Mouse (Mus musculus): ENCODE data around the gene Plcb2. TPM values are rescaled to one million over a fixed set of nuclear protein-coding genes. Genes with fewer than 3 reads are reported as not detected.

Gene Plcb2
- total RNA-seq (2021): under 1 TPM; 0.26 to 0.52 TPM
- long read RNA-seq, experiment 1: 0 reads
- long read RNA-seq, experiment 2: 0 reads

DNA sequence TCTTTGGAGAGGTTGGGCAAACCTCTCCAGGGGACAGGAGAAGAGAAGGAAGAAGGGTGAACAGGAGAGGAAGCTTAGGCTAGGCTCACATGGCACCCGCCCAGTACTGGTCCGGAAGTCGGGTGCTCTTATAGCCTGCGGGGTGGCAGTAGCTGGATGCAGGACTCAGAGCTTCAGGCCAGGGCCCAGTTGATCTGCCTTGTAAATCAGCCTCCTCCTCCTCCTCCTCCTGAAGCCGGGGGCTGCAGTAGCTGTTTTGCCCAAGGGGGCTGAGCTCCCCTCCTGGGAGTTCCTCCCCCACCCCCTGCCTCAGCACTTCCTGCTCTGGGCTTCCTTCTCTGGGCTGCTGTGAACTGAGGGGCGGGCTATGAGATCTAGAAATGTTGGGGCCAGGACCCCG lies at the start of gene Plcb2:
Gene Plcb2 (minus strand): TSS at position 102 of the 400 bp plus-strand sequence.
- no peak for DNase-seq

DNA sequence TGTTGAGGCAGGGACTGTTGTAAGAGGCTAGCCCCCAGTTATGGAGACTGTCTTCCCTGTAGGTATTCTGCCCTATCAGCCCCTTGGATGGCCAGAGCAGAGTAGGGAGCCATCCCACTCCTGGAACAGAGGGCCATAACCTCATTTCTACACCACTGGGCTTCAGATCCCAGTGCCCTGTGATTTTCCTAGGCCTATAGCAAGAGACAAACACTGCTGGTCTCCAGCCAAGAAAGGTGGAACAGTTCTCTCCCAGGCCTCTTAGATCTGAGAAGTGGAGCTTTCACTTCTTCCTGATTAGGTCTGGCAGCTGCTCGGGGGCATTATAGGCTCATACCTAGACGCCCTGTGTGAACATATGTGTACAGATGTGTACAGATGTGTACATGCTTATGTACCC lies 48.1 kb upstream of the Plcb2 start:
- DNase-seq: no peak
- intact Hi-C loops (cut with DNase I): loop anchor here (5.0 kb wide), 1 partner anchor 74 kb away; the partner anchor contains the start of gene Ankrd63

More for the DNA sequence above, at the start of gene Plcb2:
- intact Hi-C loops (cut with DNase I): no loop called here

DNA sequence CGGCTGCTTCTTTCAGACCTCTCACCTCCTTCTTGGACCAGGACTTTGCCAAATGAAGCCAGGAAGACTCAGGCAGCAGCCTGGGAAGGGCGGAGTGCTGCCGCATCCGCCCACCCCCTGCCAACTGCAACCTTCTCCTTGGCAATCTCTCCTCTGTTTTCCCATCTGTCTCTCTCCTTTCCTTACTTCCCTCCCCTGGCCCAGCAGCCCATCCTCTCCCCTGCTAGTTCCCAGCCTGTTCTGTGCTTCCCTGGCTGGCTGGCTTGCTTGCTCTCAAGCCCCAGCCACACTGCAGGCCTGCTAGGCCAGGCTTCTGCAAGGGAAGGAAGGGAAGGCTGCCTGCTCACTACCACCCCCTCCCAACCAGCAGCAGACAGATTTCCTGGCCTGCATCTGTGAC lies 47.6 kb upstream of the Plcb2 start:
- no peak for DNase-seq
- intact Hi-C loops (cut with DNase I): loop anchor here (1.0 to 5.0 kb wide), 2 partner anchors 40 to 74 kb away; partner anchors contain the start of gene Ankrd63

DNA sequence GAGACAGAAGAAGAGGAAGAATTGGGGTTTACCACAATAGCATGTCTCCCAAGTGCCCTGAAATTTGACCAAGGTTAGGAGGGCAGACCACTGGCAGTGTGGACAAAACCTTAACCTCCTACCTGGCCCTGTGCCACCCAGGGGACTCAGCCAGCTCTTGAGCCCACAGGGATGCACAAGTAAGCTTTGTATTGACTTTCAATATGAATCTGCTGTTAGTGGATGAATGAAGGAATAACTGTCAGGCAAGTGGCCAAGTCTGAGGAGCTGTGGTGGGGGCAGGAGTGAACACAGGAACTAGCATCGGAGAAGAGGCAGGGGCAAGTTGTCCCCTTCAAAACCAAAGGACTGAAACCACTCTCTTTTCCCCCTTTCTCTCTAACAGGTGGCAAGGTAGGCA lies 47.2 kb upstream of the Plcb2 start:
- intact Hi-C loops (cut with DNase I): loop anchor here (1.0 to 5.0 kb wide), 2 partner anchors 39 to 73 kb away; partner anchors contain the start of gene Ankrd63
- no peak for DNase-seq

DNA sequence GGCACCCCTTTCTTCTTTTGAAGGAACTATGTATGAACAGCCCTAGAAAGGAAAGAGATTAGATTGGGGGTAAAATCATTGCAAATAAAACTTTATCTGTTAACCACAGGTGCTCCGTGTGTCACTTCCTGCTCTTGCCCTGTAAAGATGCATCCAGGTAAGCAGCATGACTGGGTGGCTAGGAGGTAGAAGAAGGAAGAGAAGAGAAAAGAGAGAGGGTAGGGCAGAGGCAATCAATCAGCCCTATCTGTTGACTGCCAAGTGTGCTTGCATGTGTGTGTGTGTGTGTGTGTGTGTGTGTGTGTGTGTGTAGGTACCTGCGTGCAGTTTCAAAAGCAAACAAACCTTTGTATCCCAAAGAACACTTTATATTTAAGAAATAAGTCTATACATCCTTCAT lies 46.3 kb upstream of the Plcb2 start:
- DNase-seq: no peak
- intact Hi-C loops (cut with DNase I): no loop called here

DNA sequence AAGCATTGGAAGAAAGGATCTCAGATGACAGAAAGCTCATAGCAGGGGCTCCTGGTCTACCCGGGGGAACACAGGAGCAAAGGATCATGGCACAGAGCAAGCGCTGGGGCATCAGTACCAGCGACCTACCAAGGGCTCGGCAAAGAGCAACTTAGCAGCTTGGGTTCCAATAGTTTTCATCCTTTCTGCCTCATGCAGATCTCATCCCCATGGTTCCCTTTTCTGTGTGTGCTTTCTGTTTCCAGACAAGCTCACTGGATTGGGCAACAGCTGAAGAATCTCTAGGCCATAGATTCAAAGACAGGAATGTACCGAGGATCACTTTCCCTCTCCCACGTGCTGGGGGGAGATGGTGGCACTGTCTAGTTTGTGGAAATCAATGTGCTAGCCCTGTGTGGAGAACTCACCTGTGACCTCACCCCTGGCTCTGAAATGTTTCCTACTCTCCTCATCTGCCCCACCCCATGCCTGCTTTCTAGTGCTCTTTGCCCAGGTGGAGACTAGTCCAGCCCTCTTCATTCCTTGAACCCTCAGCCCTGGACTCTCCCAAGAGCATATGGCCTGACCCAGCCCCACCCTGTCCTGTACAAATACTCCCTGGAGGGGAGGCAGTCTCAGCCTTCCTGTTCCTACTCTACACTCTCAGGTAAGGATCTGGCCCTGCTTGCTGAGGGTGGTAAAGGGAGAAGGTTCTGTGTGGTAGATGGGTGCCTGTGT lies 44.1 kb upstream of the Plcb2 start, which contains the start of gene Phgr1:
Gene Phgr1 (plus strand): TSS at position 612 of the 717 bp plus-strand sequence.
- DNase-seq: no peak
- intact Hi-C loops (cut with DNase I): no loop called here

DNA sequence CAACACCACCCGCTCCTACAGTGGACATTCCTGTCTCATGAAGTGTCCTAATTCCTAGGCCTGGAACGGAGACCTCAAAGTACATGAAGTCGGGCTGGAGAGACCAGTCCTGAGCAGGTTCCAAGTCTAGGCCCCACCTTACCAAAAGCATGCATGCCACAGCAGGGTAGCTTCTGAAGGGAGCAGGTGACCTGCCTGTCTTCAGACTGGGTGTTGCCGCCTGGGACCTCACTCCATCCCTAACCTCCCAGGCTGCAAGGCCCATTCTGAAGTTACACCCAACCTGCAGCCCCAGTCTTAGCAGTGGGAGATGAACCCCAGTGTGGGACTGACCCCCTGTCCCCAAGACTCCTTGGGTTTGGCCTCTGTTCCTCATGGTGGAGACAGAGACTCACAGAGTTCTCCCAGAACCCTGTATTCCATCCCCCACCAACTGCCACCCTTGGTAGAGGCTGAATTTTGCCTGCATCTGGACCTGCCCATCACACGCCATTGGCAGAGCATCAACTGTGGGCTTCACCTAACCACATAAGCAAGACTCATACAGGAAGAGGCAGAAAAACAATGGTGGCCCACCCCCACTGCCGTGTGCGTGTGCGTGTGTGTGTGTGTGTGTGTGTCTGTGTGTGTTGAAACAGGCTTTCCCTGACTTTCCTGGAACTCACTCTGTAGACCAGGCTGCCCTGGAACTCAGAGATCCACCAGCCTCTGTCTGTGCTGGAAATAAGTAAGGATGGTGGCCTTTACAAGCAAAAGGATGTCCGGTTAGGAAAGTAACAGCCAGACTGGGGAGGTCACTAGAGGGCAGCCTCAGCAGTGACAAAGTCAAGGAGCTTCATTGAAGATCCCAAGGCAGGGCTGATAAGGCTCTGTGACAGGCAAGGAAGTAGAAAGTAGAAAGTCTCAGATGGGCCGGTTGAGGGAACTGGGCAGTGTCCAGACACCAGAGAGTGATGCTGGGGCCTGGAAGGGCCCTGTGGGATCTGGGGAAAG lies 38.1 kb upstream of the Plcb2 start:
- intact Hi-C loops (cut with DNase I): no loop called here
- no peak for DNase-seq

DNA sequence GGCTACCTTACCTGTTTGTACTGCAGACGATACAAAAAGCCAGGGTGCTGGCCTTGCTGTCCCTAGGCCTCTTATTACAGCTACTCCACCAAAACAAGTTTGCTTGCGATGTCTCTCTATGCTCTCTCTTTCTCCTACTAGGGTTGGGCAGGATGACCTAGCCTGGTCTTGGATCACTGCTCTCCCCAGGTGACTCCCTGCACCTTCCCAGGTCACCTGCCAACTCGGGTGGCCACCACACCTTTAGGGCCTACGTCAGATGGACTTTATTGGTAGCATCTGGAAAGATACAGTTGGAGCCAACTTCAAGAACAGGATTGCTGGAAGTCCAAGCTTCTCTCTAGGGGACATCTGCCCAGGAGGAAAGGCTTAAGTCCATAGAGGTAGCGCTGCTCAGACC lies 36.6 kb upstream of the Plcb2 start:
- DNase-seq: no peak
- intact Hi-C loops (cut with DNase I): loop anchor here (1.0 kb wide), 1 partner anchor 118 kb away; no protein-coding TSS in a partner anchor

DNA sequence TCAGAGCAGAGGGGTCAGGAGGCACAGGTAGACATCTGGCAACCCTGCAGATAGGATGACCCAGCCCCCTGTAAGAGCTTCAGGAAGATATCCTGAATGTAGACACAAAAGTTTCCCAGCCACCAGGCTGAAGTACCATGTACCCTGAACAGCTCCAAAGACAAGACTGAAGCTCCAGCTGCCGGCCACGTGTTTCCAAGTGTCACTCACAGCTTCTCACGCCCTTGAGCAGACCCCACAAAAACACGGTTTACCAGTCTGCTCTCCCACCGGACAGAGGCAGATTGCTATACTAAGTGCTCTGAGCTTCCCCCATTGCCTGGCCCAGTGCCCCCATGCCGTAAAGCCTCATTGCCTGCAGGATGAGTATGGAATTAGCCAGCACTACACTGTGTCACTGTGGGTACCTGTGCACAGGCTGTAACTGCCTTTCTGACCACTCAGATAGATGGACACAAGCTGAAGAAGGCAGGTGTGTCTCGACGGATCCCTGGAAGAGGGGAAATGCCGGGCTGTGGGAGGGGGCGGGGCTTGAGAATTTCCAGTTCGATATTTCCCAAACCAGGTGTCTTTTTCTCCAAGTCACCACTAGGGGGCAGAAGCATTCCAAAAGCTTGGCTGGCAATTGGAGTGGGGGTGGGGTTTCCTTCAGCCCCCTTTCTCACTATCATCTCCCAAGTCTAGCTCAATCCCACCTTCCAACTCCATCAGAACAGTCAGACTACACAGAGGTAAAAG lies 36.0 kb upstream of the Plcb2 start:
- intact Hi-C loops (cut with DNase I): loop anchor here (1.0 kb wide), 1 partner anchor 119 kb away; no protein-coding TSS in a partner anchor
- DNase-seq: no peak

DNA sequence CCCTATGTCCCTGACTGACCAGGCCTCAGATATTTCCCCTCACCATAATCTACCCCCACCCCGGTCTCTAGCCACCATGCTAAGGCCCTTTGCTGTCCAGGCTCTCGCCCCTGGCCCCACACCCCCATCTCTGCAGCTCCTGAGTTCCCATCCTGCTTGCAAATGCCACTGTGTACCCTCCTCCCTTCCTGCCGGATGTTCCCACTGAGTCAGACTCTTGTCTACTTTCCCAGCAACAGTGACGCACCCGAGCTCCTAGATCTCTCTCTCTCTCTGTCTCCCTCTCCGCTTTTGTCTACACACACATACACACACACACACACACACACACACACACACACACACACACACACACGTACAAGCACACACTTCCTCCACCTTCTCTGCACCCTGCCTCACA lies 35.2 kb upstream of the Plcb2 start:
- intact Hi-C loops (cut with DNase I): no loop called here
- no peak for DNase-seq

DNA sequence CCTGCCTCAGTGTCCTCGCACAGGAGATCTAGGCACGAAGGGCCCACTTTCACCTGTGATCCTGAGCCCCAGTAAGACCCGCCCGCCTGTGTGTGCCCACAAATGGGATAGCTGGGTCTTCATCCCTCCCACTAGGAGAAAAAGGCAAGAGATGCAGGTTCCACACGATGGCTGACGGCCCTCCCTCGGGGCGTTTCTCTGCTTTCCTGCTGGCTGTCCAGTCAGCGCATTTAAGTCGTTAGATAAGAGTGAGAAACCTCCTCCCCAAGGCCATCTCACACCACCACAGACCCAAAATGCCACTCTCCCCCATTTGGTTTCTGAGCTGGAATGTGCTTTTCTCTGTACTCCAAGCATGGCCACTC lies 34.5 kb upstream of the Plcb2 start:
- intact Hi-C loops (cut with DNase I): no loop called here
- DNase-seq: no peak

DNA sequence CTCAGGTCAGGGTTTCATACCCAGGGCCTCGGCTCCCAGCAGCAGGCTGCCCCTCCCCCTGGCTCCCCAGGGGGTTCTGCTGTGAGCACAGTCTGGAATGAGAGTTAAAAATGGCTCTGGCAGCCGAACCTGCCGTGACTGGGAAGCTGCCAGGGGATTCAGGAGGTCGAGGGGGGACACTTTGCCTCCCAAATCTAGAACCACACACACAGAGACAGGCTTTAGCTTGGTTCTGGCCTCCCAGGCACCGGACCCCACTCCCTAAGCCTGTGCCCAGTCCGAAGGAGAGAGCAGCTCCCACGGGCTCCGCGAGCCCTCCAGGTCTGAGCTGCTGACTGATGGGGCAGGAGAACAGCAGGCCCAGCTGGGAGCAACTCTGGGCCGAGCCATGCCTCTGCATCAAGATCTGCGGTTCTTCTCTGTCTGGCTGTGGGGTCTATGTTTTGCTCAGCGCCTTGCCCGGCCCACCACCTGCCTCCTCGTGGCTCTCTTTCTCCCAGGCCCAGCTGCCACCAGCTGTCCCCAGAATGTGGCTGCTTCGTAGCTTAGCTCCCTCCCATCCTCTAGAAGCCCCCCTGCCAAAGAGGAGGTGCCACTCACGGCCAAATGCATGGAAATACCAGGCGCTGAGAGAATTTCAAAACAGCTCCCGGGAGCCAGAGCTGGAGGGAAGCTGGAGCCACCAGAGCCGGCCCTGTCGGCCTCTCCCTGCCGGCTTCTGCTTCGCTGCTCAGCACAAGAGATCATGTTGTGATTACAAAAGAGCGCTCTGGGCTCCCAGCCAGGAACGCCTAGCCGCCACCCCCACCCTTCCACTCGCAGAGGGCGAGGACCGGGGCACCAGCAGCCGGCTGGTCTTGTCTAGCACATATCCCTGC lies 33.9 kb upstream of the Plcb2 start, which contains the start of gene Ccdc9b:
Gene Ccdc9b (minus strand): TSS at position 756 of the 878 bp plus-strand sequence.
- DNase-seq: peak; percentile 90 to 91
- intact Hi-C loops (cut with DNase I): loop anchor here (2.0 kb wide), 1 partner anchor 15 kb away; no protein-coding TSS in a partner anchor

DNA sequence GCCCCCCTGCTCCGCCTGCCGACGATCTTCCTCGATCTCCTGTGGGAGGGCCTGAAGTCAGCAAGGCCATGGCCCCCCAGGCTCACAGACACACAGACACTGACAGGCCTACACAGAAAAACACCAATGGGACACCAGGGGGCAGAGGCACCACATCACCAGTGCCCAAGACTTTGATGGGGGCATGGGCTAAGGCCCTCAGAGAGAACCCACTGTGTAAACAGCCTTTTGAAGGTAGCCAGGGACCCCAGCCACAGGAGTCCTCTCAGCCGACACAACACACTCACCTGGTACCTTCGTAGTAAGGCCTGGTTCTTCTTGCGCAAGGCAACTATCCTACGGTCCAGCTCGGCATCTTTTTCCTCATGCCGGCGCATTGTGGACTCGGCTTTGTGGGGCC lies 33.1 kb upstream of the Plcb2 start:
- no peak for DNase-seq
- intact Hi-C loops (cut with DNase I): loop anchor here (2.0 kb wide), 1 partner anchor 15 kb away; no protein-coding TSS in a partner anchor

DNA sequence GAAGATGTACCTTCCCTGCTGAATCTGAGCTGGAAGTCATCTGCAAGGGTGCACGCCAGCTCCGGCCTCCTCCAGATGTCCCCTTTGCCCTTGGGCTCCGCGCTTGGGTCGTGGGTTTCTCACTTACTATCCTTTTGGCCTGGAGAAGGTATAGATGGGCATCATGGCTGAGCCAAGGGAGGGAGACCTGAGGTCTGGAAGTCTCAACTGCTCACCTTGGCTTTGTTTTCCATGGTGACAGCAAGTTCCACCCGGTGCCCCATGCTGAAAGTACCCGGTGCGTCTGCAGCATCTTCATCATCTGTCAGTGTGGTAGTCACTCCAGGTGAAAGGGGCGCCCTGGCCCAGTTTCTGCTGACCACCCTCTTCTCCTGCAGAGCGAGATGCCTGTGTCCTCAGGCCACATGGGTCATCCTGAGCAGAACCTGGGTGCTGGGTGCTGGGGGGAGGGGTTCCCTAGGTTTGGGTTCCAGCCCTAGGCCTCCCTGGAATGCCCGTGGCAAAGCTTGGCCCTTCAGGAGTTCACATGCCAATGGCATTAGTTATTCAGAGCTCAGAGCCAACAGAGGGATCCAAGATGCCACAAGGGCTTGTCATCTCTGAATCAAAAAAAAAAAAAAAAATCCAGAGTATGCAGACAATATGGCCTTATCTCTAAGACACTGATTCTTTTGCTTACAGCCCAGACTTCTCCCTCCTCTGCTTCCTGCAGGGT lies 32.2 kb upstream of the Plcb2 start:
- intact Hi-C loops (cut with DNase I): loop anchor here (2.0 kb wide), 1 partner anchor 14 kb away; no protein-coding TSS in a partner anchor
- DNase-seq: no peak

DNA sequence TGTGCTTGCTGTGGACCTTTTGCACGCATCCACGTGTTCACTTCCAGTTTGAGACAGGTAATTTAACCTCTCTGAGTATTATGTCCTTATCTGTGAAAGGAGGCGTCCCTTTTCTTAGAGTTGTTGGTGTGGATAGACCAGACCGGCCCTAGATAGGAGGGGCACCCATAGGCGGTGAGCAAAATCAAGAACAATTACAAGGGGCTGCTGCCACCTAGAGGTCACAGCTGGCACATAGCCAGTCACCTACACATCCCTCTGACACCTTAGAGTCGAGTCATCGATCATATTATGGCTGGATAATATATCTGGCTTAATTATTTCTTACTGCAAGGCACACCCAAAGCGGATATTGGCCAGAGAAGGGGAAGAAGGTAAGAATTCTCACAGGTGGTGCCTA lies 31.6 kb upstream of the Plcb2 start:
- intact Hi-C loops (cut with DNase I): loop anchor here (2.0 kb wide), 1 partner anchor 13 kb away; no protein-coding TSS in a partner anchor
- DNase-seq: no peak

DNA sequence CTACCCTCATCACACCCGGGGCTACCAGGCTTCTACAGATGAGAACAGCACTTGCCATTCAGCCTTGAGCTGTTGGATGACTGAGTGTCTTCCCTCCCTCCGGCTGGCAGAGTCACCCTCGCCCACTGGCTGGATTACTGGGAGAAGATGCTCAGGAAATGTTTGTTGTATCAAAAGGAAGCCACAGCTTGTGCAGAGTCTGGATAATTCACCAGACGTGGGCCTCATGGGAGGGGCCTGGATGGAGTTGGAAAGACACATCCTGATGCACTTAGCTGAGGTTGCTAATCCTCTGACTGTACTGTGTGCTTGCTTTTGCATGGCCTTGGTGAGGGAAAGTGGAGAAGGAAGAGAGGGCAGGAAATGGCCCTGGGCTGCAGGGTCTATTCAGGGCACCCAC lies 27.9 kb upstream of the Plcb2 start:
- intact Hi-C loops (cut with DNase I): no loop called here
- no peak for DNase-seq

DNA sequence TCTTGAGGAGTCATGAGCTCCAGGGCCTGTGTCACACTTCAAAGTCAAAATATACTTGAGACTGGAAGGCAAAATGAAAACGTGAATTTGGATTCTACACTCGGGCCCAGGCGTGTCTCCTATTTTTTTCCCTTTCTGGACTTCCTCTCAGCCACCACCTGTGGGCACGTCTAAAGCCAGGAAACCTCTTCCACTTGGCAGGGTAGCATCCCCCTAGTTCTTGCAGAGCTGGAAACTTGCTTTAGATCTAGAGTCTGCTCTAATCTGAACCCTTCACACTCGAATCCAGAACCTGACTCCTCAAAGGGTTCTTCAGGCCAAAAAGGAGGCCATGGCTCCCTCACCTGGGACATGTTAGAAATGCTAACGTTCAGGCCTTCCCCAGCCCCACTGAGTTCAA lies 27.2 kb upstream of the Plcb2 start:
- intact Hi-C loops (cut with DNase I): no loop called here
- DNase-seq: no peak

DNA sequence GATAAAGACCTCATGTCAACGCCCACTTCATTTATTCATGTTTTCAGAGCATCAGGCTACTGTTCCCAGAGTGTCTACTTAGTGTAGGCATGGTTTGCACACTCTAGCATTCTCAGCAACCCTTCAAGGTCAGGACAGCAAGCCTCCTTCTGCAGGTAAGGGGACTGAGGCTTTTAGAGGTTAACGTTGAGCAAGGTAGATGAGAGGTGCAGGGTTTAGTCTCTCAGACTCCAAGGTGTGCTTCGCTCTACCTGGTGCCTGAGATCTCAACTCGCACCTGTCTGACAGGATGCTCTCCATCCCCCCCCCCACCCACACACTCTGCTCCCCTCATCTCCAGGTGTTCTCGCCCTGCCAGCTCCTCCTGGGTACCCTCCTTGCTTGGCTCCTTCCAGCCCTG lies 25.9 kb upstream of the Plcb2 start:
- DNase-seq: no peak
- intact Hi-C loops (cut with DNase I): no loop called here

DNA sequence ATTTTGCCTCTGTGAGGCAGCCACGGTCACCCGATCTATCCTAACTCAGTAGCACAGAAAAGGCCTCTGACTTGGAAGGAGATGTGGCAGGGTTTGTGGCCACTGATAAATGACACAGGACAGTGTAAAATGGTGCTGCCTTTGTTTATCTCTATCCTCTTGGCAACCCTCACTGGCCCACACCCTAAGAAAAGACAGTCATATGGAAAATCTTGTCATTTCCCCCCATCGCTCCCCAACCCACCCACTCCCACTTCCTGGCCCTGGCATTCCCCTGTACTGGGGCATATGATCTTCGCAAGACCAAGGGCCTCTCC lies 24.5 kb upstream of the Plcb2 start:
- intact Hi-C loops (cut with DNase I): no loop called here
- no peak for DNase-seq
